Mouse (Mus musculus): ENCODE data around the gene Mei1. TPM values are rescaled to one million over a fixed set of nuclear protein-coding genes. Genes with fewer than 3 reads are reported as not detected.

The Mei1 gene
- polyA plus RNA-seq, 1 experiment from 2014 or later: not detected

DNA sequence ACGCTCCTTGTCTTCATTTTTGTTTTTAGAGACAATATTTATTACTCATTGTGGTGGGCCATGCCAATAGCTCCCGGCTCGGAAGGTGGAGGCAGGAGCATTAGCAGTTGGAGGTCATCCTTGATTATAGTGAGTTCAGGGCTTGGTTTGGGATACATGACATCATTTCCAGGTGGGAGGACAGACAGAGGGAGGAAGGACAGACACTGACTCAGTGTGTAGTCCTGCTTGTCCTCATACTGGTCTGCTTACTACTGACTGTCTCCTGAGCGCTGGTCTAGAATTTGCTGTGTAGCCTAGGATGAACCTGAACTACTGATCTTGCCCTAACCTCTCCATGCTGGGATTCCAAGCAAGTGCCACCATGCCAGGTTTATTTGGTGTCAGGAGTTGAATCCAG is 36.0 kb upstream of the Mei1 start, which contains the start of gene Desi1:
Gene Desi1 (minus strand): TSS at position 101 of the 400 bp plus-strand sequence.
- TF ChIP-seq CTCF (IDR thresholded peaks at IDR 0.05; ENCODE audit: low read depth): no peak

DNA sequence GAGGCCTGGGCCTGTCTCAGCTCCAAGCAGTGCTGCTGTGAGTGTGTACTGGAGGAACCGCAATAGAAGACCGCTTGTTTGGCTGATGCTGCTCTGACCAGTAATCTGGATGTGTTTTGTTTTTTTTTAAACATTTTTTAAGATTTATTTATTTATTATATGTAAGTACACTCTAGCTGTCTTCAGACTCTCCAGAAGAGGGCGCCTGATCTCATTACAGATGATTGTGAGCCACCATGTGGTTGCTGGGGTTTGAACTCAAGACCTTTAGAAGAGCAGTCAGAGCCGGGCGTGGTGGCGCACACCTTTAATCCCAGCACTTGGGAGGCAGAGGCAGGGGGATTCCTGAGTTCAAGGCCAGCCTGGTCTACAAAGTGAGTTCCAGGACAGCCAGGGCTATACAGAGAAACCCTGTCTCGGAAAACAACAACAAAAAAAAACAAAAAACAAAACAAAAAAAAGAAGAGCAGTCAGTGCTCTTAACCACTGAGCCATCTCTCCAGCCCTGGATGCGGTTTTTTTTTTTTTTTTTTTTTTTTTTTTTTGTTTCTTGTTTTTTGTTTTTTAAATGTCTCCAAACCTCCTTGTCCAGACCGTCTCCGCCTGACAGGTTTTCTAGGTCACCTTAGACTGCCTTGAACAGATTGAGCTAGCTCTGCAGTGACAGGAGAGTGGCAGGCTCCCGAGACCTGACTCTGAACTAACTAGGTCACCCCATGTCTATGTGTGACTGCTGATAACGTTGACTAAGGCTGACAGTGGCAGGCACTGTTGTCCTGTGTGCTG is 33.7 kb upstream of the Mei1 start:
- 84% methylated on average over 12 of the region's 12 CpGs for WGBS
- no peak overlapping the region for H3K9ac ChIP-seq (ENCODE audit: low read depth, low read length)
- no peaks in the 10 kb centered on the region for H3K4me1 ChIP-seq (replicated peaks; ENCODE audit: control insufficient read depth, insufficient read depth, low read length)
- peaks cover 38% of the 10 kb centered on the region for H3K36me3 ChIP-seq (ENCODE audit: control insufficient read depth, insufficient read depth)
- no peak overlapping the region for H3K27ac ChIP-seq (ENCODE audit: low read depth, low read length)
- H3K27me3 ChIP-seq (replicated peaks; ENCODE audit: control insufficient read depth, insufficient read depth, low read length): no peaks in the 10 kb centered on the region
- peak; percentile 59 for TF ChIP-seq CTCF (IDR thresholded peaks at IDR 0.05; ENCODE audit: low read depth)
- H3K4me3 ChIP-seq (ENCODE audit: low read depth, low read length): no peak overlapping the region
- no peak overlapping the region for H3K4me2 ChIP-seq (replicated peaks; ENCODE audit: low read depth)
- no peak for ATAC-seq
- no peaks in the 10 kb centered on the region for H3K9me3 ChIP-seq (ENCODE audit: control insufficient read depth)

More for the DNA sequence above, 36.0 kb upstream of the Mei1 start, which contains the start of gene Desi1:
- WGBS: 95% methylated on average over 4 of the region's 4 CpGs
- Histone ChIP-seq H3K9me3 (ENCODE audit: control insufficient read depth) (no peaks in the 10 kb centered on the region), H3K4me3 (ENCODE audit: low read depth, low read length) (no peak within 1 kb of the TSS), H3K27me3 (replicated peaks; ENCODE audit: control insufficient read depth, insufficient read depth, low read length) (no peaks in the 10 kb centered on the region), H3K9ac (ENCODE audit: low read depth, low read length) (no peak within 1 kb of the TSS), H3K36me3 (ENCODE audit: control insufficient read depth, insufficient read depth) (peaks cover 49% of the 10 kb centered on the region), H3K4me1 (replicated peaks; ENCODE audit: control insufficient read depth, insufficient read depth, low read length) (no peaks in the 10 kb centered on the region), H3K27ac (ENCODE audit: low read depth, low read length) (no peak within 1 kb of the TSS), H3K4me2 (replicated peaks; ENCODE audit: low read depth) (no peak within 1 kb of the TSS)
- no peak for ATAC-seq

DNA sequence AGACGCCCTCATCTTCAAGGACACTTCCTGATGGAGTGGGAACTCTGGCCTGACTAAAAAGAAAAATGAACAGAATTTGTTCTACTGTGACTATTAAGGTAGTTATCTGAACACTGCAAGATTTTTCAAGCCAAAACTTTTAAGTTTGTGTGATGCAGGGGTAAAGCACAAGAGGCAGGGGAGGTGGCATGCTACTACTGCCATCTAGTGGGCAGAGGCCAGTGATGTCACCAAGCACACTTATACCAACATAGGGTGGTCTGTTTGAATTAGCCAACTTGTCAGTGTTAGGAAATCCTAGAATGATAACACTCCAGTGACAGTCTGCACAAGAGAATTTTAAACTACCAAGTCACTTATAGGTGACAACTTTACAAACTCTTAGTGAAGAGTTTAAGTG is 29.1 kb upstream of the Mei1 start:
- Histone ChIP-seq H3K4me2 (replicated peaks; ENCODE audit: low read depth) (no peak overlapping the region), H3K27ac (ENCODE audit: low read depth, low read length) (no peak overlapping the region), H3K4me1 (replicated peaks; ENCODE audit: control insufficient read depth, insufficient read depth, low read length) (no peaks in the 10 kb centered on the region), H3K4me3 (ENCODE audit: low read depth, low read length) (no peak overlapping the region), H3K9me3 (ENCODE audit: control insufficient read depth) (no peaks in the 10 kb centered on the region), H3K36me3 (ENCODE audit: control insufficient read depth, insufficient read depth) (peaks cover 43% of the 10 kb centered on the region), H3K27me3 (replicated peaks; ENCODE audit: control insufficient read depth, insufficient read depth, low read length) (no peaks in the 10 kb centered on the region), H3K9ac (ENCODE audit: low read depth, low read length) (no peak overlapping the region)
- no peak for ATAC-seq
- peak; percentile 87 for TF ChIP-seq CTCF (IDR thresholded peaks at IDR 0.05; ENCODE audit: low read depth)
- WGBS: 91% methylated on average over 1 of the region's 1 CpGs

DNA sequence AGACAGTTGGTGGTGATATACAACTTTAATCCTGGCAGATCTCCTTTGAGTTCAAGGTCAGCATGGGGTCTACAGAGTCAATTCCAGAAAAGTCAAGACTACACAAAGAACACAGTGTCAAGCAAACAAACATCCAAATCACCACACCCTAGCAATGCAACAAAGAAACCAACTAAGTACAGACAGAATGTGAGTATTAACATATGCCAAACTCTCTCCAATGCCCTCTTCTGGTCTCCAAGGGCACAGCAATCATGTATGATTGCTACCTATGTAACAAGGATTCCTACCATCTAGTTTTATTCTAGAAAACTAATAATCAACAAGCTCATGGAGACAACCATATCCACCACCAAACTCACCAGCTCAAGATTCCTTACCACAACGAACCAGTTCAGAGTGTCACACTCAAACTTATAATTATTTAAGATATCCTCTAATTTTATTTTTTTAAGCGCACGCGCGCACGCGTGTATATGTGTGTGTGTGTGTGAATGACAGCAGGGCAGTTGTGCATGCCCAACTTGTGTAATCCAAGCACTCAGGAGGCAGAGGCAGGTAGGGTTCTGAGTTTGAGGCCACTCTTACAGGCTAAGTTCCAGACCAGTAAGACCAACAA is 25.5 kb upstream of the Mei1 start:
- TF ChIP-seq CTCF (IDR thresholded peaks at IDR 0.05; ENCODE audit: low read depth): peak; percentile 63
- peaks cover 21% of the 10 kb centered on the region for H3K36me3 ChIP-seq (ENCODE audit: control insufficient read depth, insufficient read depth)
- H3K9ac ChIP-seq (ENCODE audit: low read depth, low read length): no peak overlapping the region
- H3K4me1 ChIP-seq (replicated peaks; ENCODE audit: control insufficient read depth, insufficient read depth, low read length): 0 out of 2 replicates have a peak, but pooled peaks cover 5% of the 10 kb centered on the region
- H3K27me3 ChIP-seq (replicated peaks; ENCODE audit: control insufficient read depth, insufficient read depth, low read length): no peaks in the 10 kb centered on the region
- no peaks in the 10 kb centered on the region for H3K9me3 ChIP-seq (ENCODE audit: control insufficient read depth)
- H3K4me3 ChIP-seq (ENCODE audit: low read depth, low read length): no peak overlapping the region
- no peak for ATAC-seq
- H3K4me2 ChIP-seq (replicated peaks; ENCODE audit: low read depth): no peak overlapping the region
- WGBS: 97% methylated on average over 7 of the region's 7 CpGs
- no peak overlapping the region for H3K27ac ChIP-seq (ENCODE audit: low read depth, low read length)

DNA sequence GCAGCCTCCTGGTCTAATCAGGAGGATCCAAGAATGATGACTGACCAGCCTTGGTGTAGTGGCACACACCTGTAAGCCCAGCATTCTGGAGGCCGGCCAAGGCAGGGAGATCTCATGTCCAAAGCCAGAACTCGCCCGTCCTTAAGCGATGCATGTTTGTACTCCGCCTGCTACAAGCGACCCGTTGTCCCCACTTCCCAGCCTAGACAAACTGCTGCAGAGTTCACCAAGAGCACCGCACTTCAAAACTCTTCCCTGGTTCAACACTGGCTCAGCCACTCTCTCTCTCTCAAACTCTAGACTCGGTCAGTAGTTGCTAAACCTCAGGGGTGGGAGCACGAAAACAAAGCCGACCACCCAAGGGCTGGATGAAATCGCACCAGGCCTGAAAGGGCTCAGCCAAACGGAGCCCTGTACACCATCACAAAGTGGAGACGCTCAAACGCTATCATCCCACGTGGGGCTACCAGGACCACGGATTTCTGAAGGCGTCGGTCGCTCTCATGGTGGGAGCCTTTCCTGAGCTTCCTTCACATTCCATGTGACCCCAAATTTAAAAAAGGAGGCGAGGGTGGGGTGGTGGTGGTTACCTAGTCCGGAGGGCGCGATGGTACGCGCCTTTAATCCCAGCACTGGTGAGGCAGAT is 23.4 kb upstream of the Mei1 start:
- H3K4me2 ChIP-seq (replicated peaks; ENCODE audit: low read depth): peak overlapping the region; percentile 91
- H3K4me3 ChIP-seq (ENCODE audit: low read depth, low read length): peak overlapping the region; percentile 97
- no peaks in the 10 kb centered on the region for H3K27me3 ChIP-seq (replicated peaks; ENCODE audit: control insufficient read depth, insufficient read depth, low read length)
- WGBS: 1% methylated on average over 26 of the region's 26 CpGs
- no peak for TF ChIP-seq CTCF (IDR thresholded peaks at IDR 0.05; ENCODE audit: low read depth)
- ATAC-seq: peak; percentile 33; the same call in 1 of the 2 replicates
- H3K4me1 ChIP-seq (replicated peaks; ENCODE audit: control insufficient read depth, insufficient read depth, low read length): 0 out of 2 replicates have a peak, but pooled peaks cover 5% of the 10 kb centered on the region
- peak overlapping the region; percentile 93 for H3K9ac ChIP-seq (ENCODE audit: low read depth, low read length)
- H3K9me3 ChIP-seq (ENCODE audit: control insufficient read depth): no peaks in the 10 kb centered on the region
- peaks cover 14% of the 10 kb centered on the region; the same call in 1 of the 2 replicates for H3K36me3 ChIP-seq (ENCODE audit: control insufficient read depth, insufficient read depth)
- peak overlapping the region; percentile 79; the same call in 1 of the 2 replicates for H3K27ac ChIP-seq (ENCODE audit: low read depth, low read length)
